Mouse (Mus musculus): ENCODE measurements around the gene Elp5. TPM values are rescaled to one million over a fixed set of nuclear protein-coding genes. Genes with fewer than 3 reads are reported as not detected.

Gene Elp5
- polyA plus RNA-seq, 1 experiment from 2014 or later: 111 TPM

DNA sequence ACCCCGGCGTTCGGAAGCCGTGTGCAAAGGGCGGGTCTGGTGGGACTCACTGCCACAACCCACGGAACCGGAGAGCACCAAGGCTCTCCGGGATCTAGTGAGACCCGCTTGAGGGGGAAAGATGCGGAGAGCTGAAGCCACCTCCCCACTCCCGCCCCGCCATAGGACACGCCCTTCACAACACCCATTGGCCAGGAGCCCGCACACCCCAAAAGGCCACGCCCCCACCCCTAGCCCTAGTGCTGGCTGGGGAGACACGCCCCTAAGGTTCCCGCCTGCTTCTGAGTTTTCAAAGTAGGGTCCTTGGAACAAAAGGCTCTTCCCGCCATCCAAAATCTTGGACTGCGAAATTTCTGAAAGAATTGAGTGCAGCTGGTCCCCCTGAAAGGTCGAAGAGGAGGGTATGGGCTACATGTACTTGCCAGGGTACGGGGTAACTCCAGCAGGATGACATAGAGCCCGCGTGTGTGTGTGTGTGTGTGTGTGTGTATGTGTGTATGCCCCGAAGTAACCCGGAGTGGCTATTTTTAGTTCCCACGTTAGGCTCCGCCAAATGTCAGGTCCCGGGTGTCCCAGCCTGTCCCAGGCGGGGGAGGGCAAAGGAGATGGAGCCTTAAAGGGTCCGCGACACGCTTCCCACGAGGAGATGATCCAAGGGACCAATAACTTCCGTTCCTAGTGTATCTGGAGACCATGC lies 34.1 kb downstream of the Elp5 start, which contains the start of gene Slc2a4:
Gene Slc2a4 (minus strand): TSS at position 123 of the 697 bp plus-strand sequence.
- Histone ChIP-seq H3K36me3 (peaks cover 21% of the 10 kb centered on the region), H3K27ac (peak within 1 kb of the TSS; percentile 86), H3K9me3 (no peaks in the 10 kb centered on the region), H3K4me2 (peak within 1 kb of the TSS; percentile 70), H3K27me3 (no peaks in the 10 kb centered on the region), H3K4me3 (peak within 1 kb of the TSS; percentile 56), H3K4me1 (peaks cover 27% of the 10 kb centered on the region), H3K9ac (peak within 1 kb of the TSS; percentile 29; the same call in 1 of the 2 replicates)
- WGBS: under 1% methylated on average over 33 of the region's 34 CpGs
- ATAC-seq (ENCODE audit: insufficient number of reproducible peaks, low FRiP score, low TSS enrichment, low read depth): peak; percentile 90

DNA sequence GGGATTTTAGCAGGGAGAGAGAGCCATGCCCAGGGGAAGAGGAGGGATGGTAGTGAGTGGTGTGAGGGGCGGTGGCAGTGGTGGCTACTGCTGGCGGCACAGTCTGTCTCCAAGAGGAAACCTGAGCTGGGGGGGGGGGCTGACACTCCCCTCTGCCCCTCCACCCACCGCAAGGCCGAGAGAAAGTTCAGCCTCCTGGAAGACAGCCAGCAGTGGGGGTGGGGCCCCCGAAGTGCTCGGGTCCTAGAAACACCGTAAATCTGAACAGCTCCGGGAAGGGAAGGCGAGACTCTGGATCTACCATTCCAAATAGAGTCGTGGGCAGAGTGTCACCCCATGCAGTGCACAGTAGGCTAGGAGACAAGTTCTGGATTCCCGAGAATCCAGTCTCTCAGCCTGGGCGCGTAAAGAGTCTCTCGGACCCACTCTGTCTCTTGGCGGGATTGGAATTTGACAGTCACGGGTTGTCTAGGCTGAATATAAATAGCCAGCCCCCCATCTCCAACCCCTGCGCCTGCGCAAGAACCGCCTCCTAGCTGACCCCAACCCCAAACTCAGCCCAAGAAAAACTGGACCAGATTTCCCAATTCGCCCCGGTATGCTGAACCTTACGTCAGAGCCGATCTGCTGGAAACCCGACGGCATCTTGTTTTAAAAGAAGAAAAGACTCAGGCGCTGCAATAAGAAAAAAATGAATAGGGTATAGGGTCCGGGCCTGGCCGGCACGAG lies 34.8 kb downstream of the Elp5 start:
- peak; percentile 43; the same call in 1 of the 2 replicates for ATAC-seq (ENCODE audit: insufficient number of reproducible peaks, low FRiP score, low TSS enrichment, low read depth)
- Histone ChIP-seq H3K27me3 (no peaks in the 10 kb centered on the region), H3K27ac (peak overlapping the region; percentile 86), H3K36me3 (peaks cover 28% of the 10 kb centered on the region), H3K4me2 (peak overlapping the region; percentile 70), H3K4me1 (peaks cover 27% of the 10 kb centered on the region), H3K9me3 (no peaks in the 10 kb centered on the region), H3K4me3 (peak overlapping the region; percentile 56), H3K9ac (peak overlapping the region; percentile 29; the same call in 1 of the 2 replicates)
- WGBS: 3% methylated on average over 28 of the region's 29 CpGs

DNA sequence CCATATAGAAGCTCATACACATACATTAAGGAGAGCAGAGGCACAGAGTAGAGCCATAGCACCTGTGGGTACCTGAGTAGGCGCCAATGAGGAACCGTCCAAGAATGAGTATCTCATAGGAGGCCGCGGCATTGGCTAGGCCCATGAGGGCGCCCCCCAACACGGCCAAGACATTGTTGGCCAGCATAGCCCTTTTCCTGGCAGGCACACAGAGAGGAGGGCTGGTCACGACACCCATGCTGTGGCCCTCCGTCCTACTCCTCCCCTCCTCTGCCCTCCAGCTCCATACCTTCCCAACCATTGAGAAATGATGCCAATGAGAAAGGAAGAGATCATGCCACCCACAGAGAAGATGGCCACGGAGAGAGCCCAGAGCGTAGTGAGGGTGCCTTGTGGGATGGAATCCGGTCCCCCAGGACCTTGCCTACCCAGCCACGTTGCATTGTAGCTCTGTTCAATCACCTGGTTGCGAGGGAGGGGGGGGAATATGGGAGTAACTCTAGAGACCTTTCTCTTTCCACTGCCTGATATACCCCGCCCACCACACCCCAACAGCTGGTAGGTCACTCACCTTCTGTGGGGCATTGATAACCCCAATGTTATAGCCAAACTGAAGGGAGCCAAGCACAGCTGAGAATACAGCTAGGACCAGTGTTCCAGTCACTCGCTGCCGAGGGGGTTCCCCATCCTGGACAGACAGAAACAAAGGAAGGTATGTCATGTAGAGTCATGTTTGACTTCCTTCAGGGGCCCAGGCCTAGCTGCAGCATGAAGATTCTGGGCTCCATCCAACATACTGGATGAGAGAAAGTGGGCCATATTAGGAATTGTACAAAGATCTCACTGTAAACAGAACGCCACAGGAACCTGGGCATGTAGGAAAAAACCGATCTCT lies 36.1 kb downstream of the Elp5 start:
- H3K4me3 ChIP-seq: 0 out of 2 replicates have a peak overlapping the region, but pooled peaks have one; percentile 56
- no peaks in the 10 kb centered on the region for H3K9me3 ChIP-seq
- no peaks in the 10 kb centered on the region for H3K27me3 ChIP-seq
- no peak overlapping the region for H3K27ac ChIP-seq
- H3K9ac ChIP-seq: no peak overlapping the region
- WGBS: 86% methylated on average over 18 of the region's 18 CpGs
- H3K4me1 ChIP-seq: peaks cover 27% of the 10 kb centered on the region
- no peak for ATAC-seq (ENCODE audit: insufficient number of reproducible peaks, low FRiP score, low TSS enrichment, low read depth)
- peaks cover 30% of the 10 kb centered on the region for H3K36me3 ChIP-seq
- peak overlapping the region; percentile 70 for H3K4me2 ChIP-seq

DNA sequence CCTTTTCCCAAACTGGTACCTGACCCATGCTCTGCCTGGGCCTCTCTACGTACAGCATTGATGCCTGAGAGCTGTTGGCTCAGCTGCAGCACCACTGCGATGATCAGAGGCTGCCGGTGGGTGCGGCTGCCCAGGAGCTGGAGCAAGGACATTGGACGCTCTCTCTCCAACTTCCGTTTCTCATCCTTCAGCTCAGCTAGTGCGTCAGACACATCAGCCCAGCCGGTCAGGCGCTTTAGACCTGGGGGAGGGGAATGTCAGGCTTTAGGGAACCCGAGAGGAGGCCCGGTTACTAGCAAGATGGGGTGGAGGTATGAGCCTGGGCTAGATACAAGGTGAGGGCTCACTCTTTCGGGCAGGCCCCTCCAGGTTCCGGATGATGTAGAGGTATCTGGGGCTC lies 37.1 kb downstream of the Elp5 start:
- H3K27ac ChIP-seq: no peak overlapping the region
- H3K4me1 ChIP-seq: peaks cover 27% of the 10 kb centered on the region
- no peaks in the 10 kb centered on the region for H3K27me3 ChIP-seq
- H3K9me3 ChIP-seq: no peaks in the 10 kb centered on the region
- no peak for ATAC-seq (ENCODE audit: insufficient number of reproducible peaks, low FRiP score, low TSS enrichment, low read depth)
- no peak overlapping the region for H3K9ac ChIP-seq
- H3K4me3 ChIP-seq: no peak overlapping the region
- H3K4me2 ChIP-seq: no peak overlapping the region
- peaks cover 30% of the 10 kb centered on the region for H3K36me3 ChIP-seq
- 79% methylated on average over 13 of the region's 13 CpGs for WGBS

DNA sequence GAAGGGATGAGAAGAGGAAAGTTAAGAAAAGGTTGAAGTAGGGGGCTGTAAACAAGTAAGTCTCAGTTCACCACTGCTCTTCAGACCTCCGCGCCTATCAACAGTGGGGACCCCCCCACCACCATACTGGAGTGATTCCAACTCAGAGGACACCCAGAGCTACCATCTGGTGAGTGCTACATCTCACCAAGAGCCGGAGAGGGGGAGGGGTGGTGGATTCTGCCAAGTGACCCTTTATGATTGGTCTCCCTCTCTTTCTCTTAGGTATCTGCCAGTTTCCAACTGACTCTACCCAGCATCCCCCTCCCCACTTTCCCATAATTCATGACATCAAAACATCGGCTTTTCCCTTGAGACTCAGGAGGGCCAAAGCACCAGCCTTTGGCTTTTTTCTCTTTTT lies 41.4 kb downstream of the Elp5 start:
- Histone ChIP-seq H3K9ac (no peak overlapping the region), H3K27ac (no peak overlapping the region), H3K36me3 (peaks cover 30% of the 10 kb centered on the region), H3K4me3 (no peak overlapping the region), H3K4me1 (peaks cover 32% of the 10 kb centered on the region), H3K9me3 (no peaks in the 10 kb centered on the region), H3K4me2 (no peak overlapping the region), H3K27me3 (peaks cover 6% of the 10 kb centered on the region; the same call in 1 of the 2 replicates)
- no peak for ATAC-seq (ENCODE audit: insufficient number of reproducible peaks, low FRiP score, low TSS enrichment, low read depth)
- WGBS: 81% methylated on average over 4 of the region's 4 CpGs

DNA sequence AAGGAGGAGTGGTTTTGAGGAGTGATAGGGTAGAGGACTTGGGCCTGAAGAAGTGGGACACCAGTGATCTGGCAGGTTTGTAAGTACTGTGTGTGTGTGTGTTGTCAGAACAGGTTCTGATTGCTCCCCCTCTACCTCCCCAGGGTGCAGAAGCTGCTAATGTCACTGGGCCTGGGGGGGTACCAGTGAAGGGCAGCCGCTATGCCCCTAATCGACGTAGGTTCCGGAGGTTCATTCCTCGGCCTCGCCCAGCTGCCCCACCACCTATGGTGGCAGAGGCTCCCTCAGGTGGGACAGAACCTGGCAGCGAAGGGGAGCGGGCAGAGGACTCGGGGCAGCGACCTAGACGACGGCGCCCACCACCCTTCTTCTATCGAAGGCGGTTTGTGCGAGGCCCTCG lies 42.6 kb downstream of the Elp5 start:
- Histone ChIP-seq H3K4me2 (no peak overlapping the region), H3K9ac (no peak overlapping the region), H3K4me1 (peaks cover 40% of the 10 kb centered on the region), H3K36me3 (peaks cover 22% of the 10 kb centered on the region), H3K4me3 (no peak overlapping the region), H3K9me3 (no peaks in the 10 kb centered on the region), H3K27ac (no peak overlapping the region), H3K27me3 (peaks cover 10% of the 10 kb centered on the region; the same call in 1 of the 2 replicates)
- whole genome bisulfite sequencing: 94% methylated on average over 17 of the region's 17 CpGs
- no peak for ATAC-seq (ENCODE audit: insufficient number of reproducible peaks, low FRiP score, low TSS enrichment, low read depth)

DNA sequence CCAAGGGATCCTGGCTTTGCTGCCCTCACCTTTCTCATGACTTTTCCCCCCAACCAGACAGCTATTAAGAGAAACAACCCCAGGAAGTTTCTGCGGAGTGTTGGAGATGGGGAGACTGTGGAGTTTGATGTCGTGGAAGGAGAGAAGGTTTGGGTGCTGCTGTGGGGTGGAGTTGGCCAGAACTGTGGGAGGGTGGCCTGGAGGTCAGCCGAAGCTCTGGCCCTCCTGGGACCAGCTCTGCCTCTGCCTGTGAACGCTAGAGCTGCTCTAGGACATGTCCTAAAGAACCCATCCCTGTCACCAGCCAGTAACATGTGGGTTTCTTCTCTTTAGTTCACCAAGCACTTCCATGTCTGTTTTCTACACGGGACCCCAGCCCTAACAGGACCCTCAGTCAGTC lies 43.1 kb downstream of the Elp5 start:
- H3K4me2 ChIP-seq: no peak overlapping the region
- no peak overlapping the region for H3K4me3 ChIP-seq
- H3K4me1 ChIP-seq: peaks cover 44% of the 10 kb centered on the region
- H3K27ac ChIP-seq: no peak overlapping the region
- no peak overlapping the region for H3K9ac ChIP-seq
- peaks cover 17% of the 10 kb centered on the region for H3K36me3 ChIP-seq
- WGBS: 57% methylated on average over 5 of the region's 5 CpGs
- no peaks in the 10 kb centered on the region for H3K9me3 ChIP-seq
- ATAC-seq (ENCODE audit: insufficient number of reproducible peaks, low FRiP score, low TSS enrichment, low read depth): no peak
- H3K27me3 ChIP-seq: peaks cover 10% of the 10 kb centered on the region; the same call in 1 of the 2 replicates

DNA sequence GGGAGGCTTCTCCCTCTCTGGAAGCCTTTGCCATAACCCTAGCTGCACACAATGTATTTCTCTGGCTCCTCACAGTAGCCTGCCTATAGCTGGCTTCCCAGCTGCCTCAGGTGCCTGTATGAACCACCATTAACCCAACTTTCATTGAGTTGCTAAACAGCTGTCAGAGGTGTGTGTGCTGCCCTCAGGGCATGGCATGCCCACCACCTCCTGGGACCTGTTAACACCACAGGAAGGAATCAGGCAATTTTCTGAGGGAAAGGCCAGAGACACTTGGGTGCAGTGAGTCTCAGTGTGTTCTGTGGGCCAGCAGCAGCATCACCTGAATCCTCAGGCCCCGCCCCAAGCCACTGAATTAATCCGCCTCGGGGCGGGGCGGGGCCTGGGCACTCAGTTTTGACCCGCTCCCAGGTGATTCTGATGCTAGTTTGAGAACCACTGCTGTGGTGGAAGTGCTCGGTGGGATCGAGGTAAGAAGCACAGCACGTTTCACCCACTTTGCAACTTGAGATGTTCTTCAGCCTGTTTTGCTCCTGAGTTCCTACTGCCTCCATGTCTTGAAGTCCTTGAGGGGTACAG lies 43.8 kb downstream of the Elp5 start:
- no peak overlapping the region for H3K27ac ChIP-seq
- H3K4me1 ChIP-seq: peaks cover 48% of the 10 kb centered on the region
- H3K27me3 ChIP-seq: peaks cover 10% of the 10 kb centered on the region; the same call in 1 of the 2 replicates
- 24% methylated on average over 9 of the region's 9 CpGs for WGBS
- H3K36me3 ChIP-seq: peaks cover 12% of the 10 kb centered on the region
- no peak overlapping the region for H3K4me3 ChIP-seq
- H3K4me2 ChIP-seq: no peak overlapping the region
- H3K9me3 ChIP-seq: no peaks in the 10 kb centered on the region
- no peak overlapping the region for H3K9ac ChIP-seq
- ATAC-seq (ENCODE audit: insufficient number of reproducible peaks, low FRiP score, low TSS enrichment, low read depth): no peak

DNA sequence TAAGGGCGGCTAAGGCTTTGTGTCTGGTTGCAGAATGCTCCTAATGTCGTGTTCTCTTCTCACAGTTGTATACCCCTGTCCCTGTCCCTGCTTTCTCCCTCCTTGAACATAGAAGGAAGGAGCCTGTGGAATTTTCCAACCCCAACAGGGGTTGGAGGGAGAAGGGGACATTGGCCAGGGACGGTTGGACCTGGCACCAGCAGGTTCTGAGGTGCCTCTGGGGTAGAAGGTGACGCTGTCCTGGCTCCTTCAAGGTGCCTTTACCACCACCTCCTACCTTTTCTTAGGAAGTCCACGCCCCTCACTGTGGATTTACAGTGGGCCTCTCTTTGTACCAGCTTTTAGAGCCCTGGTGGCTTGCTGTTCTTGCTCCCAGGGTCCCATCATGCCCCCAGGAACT lies 44.5 kb downstream of the Elp5 start:
- Histone ChIP-seq H3K4me3 (no peak overlapping the region), H3K27ac (peak overlapping the region; percentile 59; the same call in 1 of the 2 replicates)

DNA sequence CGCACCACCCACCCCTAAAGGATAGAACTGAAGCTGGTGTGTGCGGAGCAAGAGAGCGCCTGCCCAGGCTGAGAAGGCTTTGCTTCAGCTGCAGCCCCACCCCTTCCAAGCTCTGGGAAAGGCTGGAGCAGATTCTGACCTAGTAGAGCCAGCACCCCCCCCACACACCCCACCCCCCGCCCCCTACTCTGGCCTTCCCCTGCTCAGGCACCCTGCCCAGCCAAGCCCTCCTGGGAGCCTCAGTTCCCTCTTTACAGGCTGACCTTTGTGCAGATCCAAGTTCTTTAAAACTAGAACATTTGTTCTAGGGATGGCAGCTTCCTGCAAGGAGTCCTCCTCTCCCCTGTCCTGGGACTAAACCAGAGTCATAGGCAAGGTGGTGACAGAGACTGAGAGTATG lies 44.9 kb downstream of the Elp5 start:
- Histone ChIP-seq H3K4me1 (peaks cover 48% of the 10 kb centered on the region), H3K9me3 (no peaks in the 10 kb centered on the region), H3K9ac (no peak overlapping the region), H3K4me2 (no peak overlapping the region), H3K4me3 (no peak overlapping the region), H3K27me3 (peaks cover 10% of the 10 kb centered on the region; the same call in 1 of the 2 replicates), H3K27ac (peak overlapping the region; percentile 59; the same call in 1 of the 2 replicates), H3K36me3 (peaks cover 3% of the 10 kb centered on the region; the same call in 1 of the 2 replicates)
- ATAC-seq (ENCODE audit: insufficient number of reproducible peaks, low FRiP score, low TSS enrichment, low read depth): no peak
- WGBS: 20% methylated on average over 4 of the region's 4 CpGs

More for the DNA sequence above, 44.5 kb downstream of the Elp5 start:
- H3K4me2 ChIP-seq: no peak overlapping the region
- H3K9ac ChIP-seq: no peak overlapping the region
- peaks cover 48% of the 10 kb centered on the region for H3K4me1 ChIP-seq
- no peak for ATAC-seq (ENCODE audit: insufficient number of reproducible peaks, low FRiP score, low TSS enrichment, low read depth)
- H3K27me3 ChIP-seq: peaks cover 10% of the 10 kb centered on the region; the same call in 1 of the 2 replicates
- H3K36me3 ChIP-seq: peaks cover 6% of the 10 kb centered on the region
- no peaks in the 10 kb centered on the region for H3K9me3 ChIP-seq
- WGBS: 68% methylated on average over 5 of the region's 5 CpGs

DNA sequence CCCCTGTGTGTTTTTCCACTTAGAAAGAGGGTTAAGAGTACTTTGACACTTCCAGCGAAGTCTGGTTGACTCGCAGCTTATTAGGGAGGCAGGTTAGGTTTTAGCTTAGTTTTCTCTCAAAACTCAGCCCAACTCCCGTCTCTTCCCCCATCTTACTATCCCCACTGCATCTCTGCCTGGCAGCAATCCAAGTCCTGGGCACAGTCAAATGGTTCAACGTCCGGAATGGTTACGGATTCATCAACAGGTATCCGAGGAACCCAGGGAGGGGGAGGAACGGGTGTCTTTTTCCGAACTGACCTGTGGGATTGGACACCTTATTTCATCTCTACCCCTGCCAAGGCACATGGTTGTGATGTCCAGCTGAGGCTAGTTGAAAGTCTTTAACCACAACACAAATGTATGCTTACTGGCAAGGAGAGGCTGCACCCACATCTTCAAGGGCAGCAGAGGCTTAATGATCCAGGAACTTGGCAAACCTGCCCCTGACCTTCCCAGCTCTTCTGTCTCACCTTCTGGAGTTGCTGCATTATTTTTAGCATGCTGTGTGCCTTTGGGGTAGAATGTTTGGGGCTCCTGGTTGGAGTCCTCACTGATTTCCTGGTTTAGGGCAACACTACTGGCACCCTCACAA lies 45.5 kb downstream of the Elp5 start:
- Histone ChIP-seq H3K9ac (no peak overlapping the region), H3K4me2 (peak overlapping the region; percentile 99), H3K4me1 (peaks cover 48% of the 10 kb centered on the region), H3K27ac (no peak overlapping the region), H3K27me3 (peaks cover 10% of the 10 kb centered on the region; the same call in 1 of the 2 replicates), H3K9me3 (no peaks in the 10 kb centered on the region), H3K4me3 (peak overlapping the region; percentile 54), H3K36me3 (no peaks in the 10 kb centered on the region)
- no peak for ATAC-seq (ENCODE audit: insufficient number of reproducible peaks, low FRiP score, low TSS enrichment, low read depth)
- 36% methylated on average over 9 of the region's 9 CpGs for WGBS
